Mouse (Mus musculus): ENCODE measurements around the gene Gigyf1.

Gene Gigyf1

GRCm38 (mm10) chr5:137513951-137514721 lies 4.2 kb upstream of the Gigyf1 start:
- DNase-seq (ENCODE audit: low read depth), result no peak

- no peak for DNase-seq (ENCODE audit: low read depth)
These were observed 3.5 kb upstream of the Gigyf1 start for GRCm38 (mm10) chr5:137514811-137515210.

GRCm38 (mm10) chr5:137519691-137520550 lies 1.6 kb downstream of the Gigyf1 start:
- no peak for DNase-seq (ENCODE audit: low read depth)

GRCm38 (mm10) chr5:137521861-137522260 lies 3.5 kb downstream of the Gigyf1 start:
- DNase-seq (ENCODE audit: low read depth), result no peak

- no peak for DNase-seq (ENCODE audit: low read depth)
These were observed 4.4 kb downstream of the Gigyf1 start for GRCm38 (mm10) chr5:137522711-137523110.

GRCm38 (mm10) chr5:137523396-137524250 lies 5.3 kb downstream of the Gigyf1 start:
- no peak for DNase-seq (ENCODE audit: low read depth)

- DNase-seq (ENCODE audit: low read depth), result no peak
These were observed 5.8 kb downstream of the Gigyf1 start for GRCm38 (mm10) chr5:137524251-137524515.

GRCm38 (mm10) chr5:137524671-137525070 lies 6.3 kb downstream of the Gigyf1 start:
- no peak for DNase-seq (ENCODE audit: low read depth)

- DNase-seq (ENCODE audit: low read depth), result no peak
These were observed 7.2 kb downstream of the Gigyf1 start for GRCm38 (mm10) chr5:137525511-137525910.

GRCm38 (mm10) chr5:137526192-137526936 lies 8.0 kb downstream of the Gigyf1 start:
- peak; percentile 51 for DNase-seq (ENCODE audit: low read depth)

GRCm38 (mm10) chr5:137527413-137527812 lies 9.1 kb downstream of the Gigyf1 start:
- DNase-seq (ENCODE audit: low read depth), result no peak

GRCm38 (mm10) chr5:137528247-137528968 lies 10.1 kb downstream of the Gigyf1 start:
- DNase-seq (ENCODE audit: low read depth), result no peak

- no peak for DNase-seq (ENCODE audit: low read depth)
These were observed 11.1 kb downstream of the Gigyf1 start for GRCm38 (mm10) chr5:137529221-137529995.

- no peak for DNase-seq (ENCODE audit: low read depth)
These were observed 11.7 kb downstream of the Gigyf1 start for GRCm38 (mm10) chr5:137530075-137530474.

GRCm38 (mm10) chr5:137530588-137531413 lies 12.5 kb downstream of the Gigyf1 start:
- peak; percentile 88 for DNase-seq (ENCODE audit: low read depth)

GRCm38 (mm10) chr5:137531414-137532130 lies 13.2 kb downstream of the Gigyf1 start:
- peak; percentile 61 for DNase-seq (ENCODE audit: low read depth)

GRCm38 (mm10) chr5:137532131-137532807 lies 13.9 kb downstream of the Gigyf1 start:
- peak; percentile 54 for DNase-seq (ENCODE audit: low read depth)

- no peak for DNase-seq (ENCODE audit: low read depth)
These were observed 14.4 kb downstream of the Gigyf1 start for GRCm38 (mm10) chr5:137532808-137533116.
